Mouse (Mus musculus) layer of hippocampus, adult 18-20 months (tissue): ENCODE measurements at regions not wholly inside any gene's neighbourhood (a gene's known extent, or its start where the extent isn't known, plus 50 kb on each side); places are given as distances from the start of the nearest gene placed in this dataset.

Source experiments
- DNase-seq, 2 experiments: peaks; one replicate each; pipeline ENCODE4 v3.0.0; 2022; ENCODE audit warnings: low spot score in 2 of 2

GRCm38 (mm10) chr14:72942571-72942970, 106.3 kb downstream of the Cysltr2 start:
- DNase-seq, result no peak

GRCm38 (mm10) chr14:72939067-72939393, 109.9 kb downstream of the Cysltr2 start:
- no peak for DNase-seq

GRCm38 (mm10) chr14:72938382-72939066, 110.4 kb downstream of the Cysltr2 start:
- DNase-seq, result no peak

GRCm38 (mm10) chr14:72933598-72933997, 115.3 kb downstream of the Cysltr2 start:
- DNase-seq, result no peak

- no peak for DNase-seq
Measured at GRCm38 (mm10) chr14:72932296-72932695, 116.6 kb downstream of the Cysltr2 start.

- DNase-seq, result no peak
Measured at GRCm38 (mm10) chr14:72901171-72901926, 147.6 kb downstream of the Cysltr2 start.

GRCm38 (mm10) chr14:72899630-72900029, 149.3 kb downstream of the Cysltr2 start:
- DNase-seq, result no peak

- DNase-seq, result no peak
Measured at GRCm38 (mm10) chr14:72892316-72892715, 156.6 kb downstream of the Cysltr2 start.

- no peak for DNase-seq
Measured at GRCm38 (mm10) chr14:72889663-72890062, 159.3 kb downstream of the Cysltr2 start.

- DNase-seq, result no peak
Measured at GRCm38 (mm10) chr14:72887470-72888071, 161.3 kb downstream of the Cysltr2 start.

- no peak for DNase-seq
Measured at GRCm38 (mm10) chr14:72886935-72887369, 162.0 kb downstream of the Cysltr2 start.

GRCm38 (mm10) chr14:72885824-72886223, 163.1 kb downstream of the Cysltr2 start:
- DNase-seq, result no peak

- no peak for DNase-seq
Measured at GRCm38 (mm10) chr14:72884561-72884960, 164.4 kb downstream of the Cysltr2 start.

- DNase-seq, result no peak
Measured at GRCm38 (mm10) chr14:72877132-72877531, 167.3 kb upstream of the Fndc3a start.

- DNase-seq, result no peak
Measured at GRCm38 (mm10) chr14:72873494-72873893, 163.7 kb upstream of the Fndc3a start.

- peak; percentile 40 to 48 for DNase-seq
Measured at GRCm38 (mm10) chr14:72869188-72869749, 159.5 kb upstream of the Fndc3a start.

GRCm38 (mm10) chr14:72866896-72867295, 157.1 kb upstream of the Fndc3a start:
- DNase-seq, result no peak

GRCm38 (mm10) chr14:72865531-72865930, 155.7 kb upstream of the Fndc3a start:
- DNase-seq, result no peak

- DNase-seq, result no peak
Measured at GRCm38 (mm10) chr14:72864792-72865191, 155.0 kb upstream of the Fndc3a start.

GRCm38 (mm10) chr14:72864130-72864529, 154.3 kb upstream of the Fndc3a start:
- DNase-seq, result no peak

- DNase-seq, result no peak
Measured at GRCm38 (mm10) chr14:72862806-72863526, 153.2 kb upstream of the Fndc3a start.
